Mouse (Mus musculus) embryonic facial prominence, embryonic 13.5 days (tissue): ENCODE data around the gene Fkbp11. TPM values are rescaled to one million over a fixed set of nuclear protein-coding genes. Genes with fewer than 3 reads are reported as not detected.

Experiments
- ATAC-seq: fragments of 200-750 bp; cut with Nextera tagmentation; 2 replicates; pipeline ENCODE4 v1.8.0; 2017; ENCODE audit warnings: low read depth; ENCODE audit not compliant: insufficient number of reproducible peaks, insufficient read depth, low FRiP score, low TSS enrichment
- H3K27ac ChIP-seq: fragments of 300-500 bp; sonication (generic); 2 replicates; pipeline ENCODE4 v1.5.1; 2015; ENCODE audit warnings: moderate library complexity, mild to moderate bottlenecking, inconsistent platforms
- H3K27me3 ChIP-seq: fragments of 300-500 bp; sonication (generic); 2 replicates; pipeline ENCODE4 v1.6.1; 2015; ENCODE audit warnings: mild to moderate bottlenecking, inconsistent platforms
- H3K36me3 ChIP-seq: fragments of 300-500 bp; sonication (generic); 2 replicates; pipeline ENCODE4 v1.6.1; 2015; ENCODE audit warnings: mild to moderate bottlenecking, inconsistent platforms
- H3K4me1 ChIP-seq: fragments of 300-500 bp; sonication (generic); 2 replicates; pipeline ENCODE4 v1.6.1; 2015; ENCODE audit warnings: inconsistent platforms
- H3K4me2 ChIP-seq: fragments of 300-500 bp; sonication (generic); 2 replicates; pipeline ENCODE4 v1.6.1; 2015; ENCODE audit warnings: moderate library complexity, mild to moderate bottlenecking, inconsistent platforms
- H3K4me3 ChIP-seq: fragments of 300-500 bp; sonication (generic); 2 replicates; pipeline ENCODE4 v1.5.1; 2015; ENCODE audit warnings: mild to moderate bottlenecking, inconsistent platforms
- H3K9ac ChIP-seq: fragments of 300-500 bp; sonication (generic); 2 replicates; pipeline ENCODE4 v1.6.1; 2015; ENCODE audit warnings: mild to moderate bottlenecking, inconsistent platforms
- H3K9me3 ChIP-seq: fragments of 300-500 bp; sonication (generic); 2 replicates; pipeline ENCODE4 v1.6.1; 2016; ENCODE audit warnings: inconsistent platforms
- WGBS: fragments of 180-500 bp; shearing (Covaris S2); methylation state at CpG from one replicate; pipeline ENCODE4 v1.1.7; 2015; ENCODE audit warnings: mixed read lengths; 5-methylcytosine and 5-hydroxymethylcytosine counted together
- polyA plus RNA-seq: library from polyadenylated mRNA; unstranded; fragments of >200 nt; fragmentation: Nextera tagmentation; extraction: Ambion mirVana; gene quantifications from 2 replicates; pipeline ENCODE4 v1.2.1, GENCODE M21; 2015

Fkbp11 gene
- polyA plus RNA-seq, 1 experiment from 2014 or later, result 48.3 TPM

DNA sequence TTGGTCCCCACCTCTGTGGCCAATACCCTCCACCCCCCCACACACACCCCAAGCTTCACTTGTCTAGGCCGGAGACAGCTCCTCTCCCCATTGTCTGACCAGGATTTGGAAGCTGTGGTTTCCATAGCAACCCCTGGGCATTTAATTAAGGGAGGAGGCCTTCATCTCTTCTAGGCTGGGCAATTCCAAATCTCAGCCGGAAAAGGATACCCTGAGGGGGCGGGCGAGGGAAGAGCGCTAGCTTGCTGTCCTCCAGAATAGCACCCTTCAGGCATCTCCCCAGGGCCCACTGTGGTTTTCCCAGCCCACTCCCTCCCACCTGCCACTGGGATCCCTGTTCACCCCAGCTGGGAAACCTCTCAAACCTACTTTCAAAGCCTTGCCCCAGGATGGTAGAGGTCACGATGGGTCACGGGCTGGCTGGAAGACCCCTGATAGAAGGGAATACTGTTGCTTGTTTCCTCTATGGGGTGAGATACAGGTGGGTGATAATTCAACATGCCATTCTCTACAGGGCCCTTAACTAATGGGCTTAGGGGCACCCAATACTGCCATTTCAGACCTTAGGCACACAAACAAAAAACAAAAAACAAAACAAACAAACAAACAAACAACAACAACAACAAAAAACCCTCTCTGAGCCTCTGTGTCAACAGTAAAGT lies 36.4 kb downstream of the Fkbp11 start:
- Histone ChIP-seq H3K9ac (no peak overlapping the region), H3K36me3 (no peaks in the 10 kb centered on the region), H3K27ac (no peak overlapping the region), H3K27me3 (no peaks in the 10 kb centered on the region), H3K4me3 (no peak overlapping the region), H3K9me3 (no peaks in the 10 kb centered on the region), H3K4me1 (peaks cover 12% of the 10 kb centered on the region), H3K4me2 (no peak overlapping the region)
- ATAC-seq, result no peak
- WGBS, result 18% methylated on average over 7 of the region's 7 CpGs

DNA sequence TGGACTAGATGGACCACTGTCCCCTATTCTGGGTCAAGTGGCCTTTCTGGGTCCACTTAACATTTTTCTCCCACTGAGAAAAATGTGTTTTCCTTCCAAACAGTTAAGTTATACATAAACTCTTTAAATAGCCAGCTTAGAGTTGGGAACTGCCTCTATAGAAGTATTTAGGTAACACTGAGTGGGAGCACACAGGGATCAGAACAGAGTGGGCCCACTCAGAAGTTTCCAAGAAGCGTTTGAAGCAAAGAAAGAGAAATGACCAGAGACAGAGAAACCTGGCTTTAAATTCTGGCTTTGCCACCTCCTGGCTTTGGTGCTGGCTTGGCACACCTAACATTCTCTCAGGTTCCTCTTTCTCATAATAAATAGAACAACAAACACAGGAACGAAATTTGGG lies 38.3 kb downstream of the Fkbp11 start:
- 81% methylated on average over 2 of the region's 2 CpGs for WGBS
- Histone ChIP-seq H3K9ac (no peak overlapping the region), H3K36me3 (no peaks in the 10 kb centered on the region), H3K4me2 (no peak overlapping the region), H3K4me1 (peaks cover 12% of the 10 kb centered on the region), H3K27ac (no peak overlapping the region), H3K4me3 (no peak overlapping the region), H3K27me3 (no peaks in the 10 kb centered on the region), H3K9me3 (no peaks in the 10 kb centered on the region)
- no peak for ATAC-seq

DNA sequence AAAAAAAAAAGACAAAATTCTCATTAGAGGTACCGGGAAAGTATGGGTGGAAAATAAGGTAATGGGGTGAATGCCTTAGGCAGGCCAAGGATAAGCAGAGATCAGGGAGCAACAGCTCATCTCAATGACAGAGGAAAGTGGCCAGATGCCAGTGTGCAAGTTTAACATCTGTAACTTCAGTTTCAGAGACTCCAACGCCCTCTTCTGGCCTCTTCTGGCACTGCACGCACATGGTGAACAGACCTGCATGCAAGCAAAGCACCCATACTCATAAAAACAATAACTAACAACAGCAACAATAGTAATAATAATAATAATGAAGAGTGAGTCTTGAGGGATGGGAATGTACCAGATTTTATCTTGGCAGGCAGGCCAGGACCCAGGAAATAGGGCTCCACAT lies 42.1 kb downstream of the Fkbp11 start:
- Histone ChIP-seq H3K4me2 (no peak overlapping the region), H3K4me3 (no peak overlapping the region), H3K27ac (no peak overlapping the region), H3K4me1 (no peaks in the 10 kb centered on the region), H3K36me3 (no peaks in the 10 kb centered on the region), H3K9me3 (no peaks in the 10 kb centered on the region), H3K27me3 (no peaks in the 10 kb centered on the region; the same call in 1 of the 2 replicates), H3K9ac (no peak overlapping the region)
- no peak for ATAC-seq
- WGBS, result 68% methylated on average over 3 of the region's 3 CpGs

DNA sequence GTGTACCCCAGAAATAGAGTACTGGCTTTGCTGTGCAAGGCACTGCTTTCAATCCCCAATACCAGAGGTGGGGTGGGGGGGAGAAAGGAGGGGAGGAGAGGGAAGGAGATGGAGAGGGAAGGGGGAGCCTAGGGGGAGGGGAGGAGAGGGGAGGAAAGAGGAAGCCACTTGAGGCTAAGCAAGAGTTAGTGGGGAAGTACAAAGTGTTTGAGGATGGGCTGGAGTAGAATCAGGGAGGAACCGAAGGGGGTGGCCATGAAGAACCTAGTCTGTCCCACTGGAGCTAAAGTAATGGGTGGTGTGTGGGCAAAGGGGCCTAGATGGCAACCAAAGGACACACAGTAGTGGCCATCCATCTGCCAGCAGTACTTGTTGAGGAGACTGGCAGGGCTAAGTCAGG lies 44.3 kb downstream of the Fkbp11 start:
- H3K4me3 ChIP-seq, result no peak overlapping the region
- ATAC-seq, result no peak
- H3K36me3 ChIP-seq, result no peaks in the 10 kb centered on the region
- H3K9ac ChIP-seq, result no peak overlapping the region
- 79% methylated on average over 1 of the region's 1 CpGs for WGBS
- no peaks in the 10 kb centered on the region for H3K4me1 ChIP-seq
- no peaks in the 10 kb centered on the region for H3K9me3 ChIP-seq
- H3K4me2 ChIP-seq, result no peak overlapping the region
- H3K27me3 ChIP-seq, result peaks cover 4% of the 10 kb centered on the region
- H3K27ac ChIP-seq, result no peak overlapping the region

DNA sequence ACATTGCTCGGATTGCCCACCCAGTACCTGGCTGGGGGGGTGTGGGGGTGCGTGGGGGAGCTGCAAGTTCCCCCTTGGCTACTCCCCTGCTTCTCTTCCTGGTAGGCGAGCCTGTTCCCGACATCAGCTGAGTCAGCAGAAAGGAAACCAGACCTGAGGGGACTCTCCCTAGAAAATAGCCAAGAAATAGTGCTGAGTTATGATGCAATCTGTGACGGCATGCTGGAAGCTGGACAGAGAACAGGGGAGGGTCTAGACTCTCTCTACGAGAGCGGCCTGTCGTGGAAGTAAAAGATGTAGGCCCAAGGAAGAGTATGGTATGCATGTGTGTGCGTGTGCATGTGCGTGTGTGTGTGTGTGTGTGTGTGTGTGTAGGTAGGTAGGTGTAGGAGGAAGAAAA lies 44.8 kb downstream of the Fkbp11 start:
- Histone ChIP-seq H3K9ac (no peak overlapping the region), H3K4me2 (no peak overlapping the region), H3K4me1 (no peaks in the 10 kb centered on the region), H3K27ac (no peak overlapping the region), H3K27me3 (peaks cover 10% of the 10 kb centered on the region), H3K9me3 (no peaks in the 10 kb centered on the region), H3K36me3 (no peaks in the 10 kb centered on the region), H3K4me3 (no peak overlapping the region)
- no peak for ATAC-seq
- 63% methylated on average over 10 of the region's 10 CpGs for WGBS

DNA sequence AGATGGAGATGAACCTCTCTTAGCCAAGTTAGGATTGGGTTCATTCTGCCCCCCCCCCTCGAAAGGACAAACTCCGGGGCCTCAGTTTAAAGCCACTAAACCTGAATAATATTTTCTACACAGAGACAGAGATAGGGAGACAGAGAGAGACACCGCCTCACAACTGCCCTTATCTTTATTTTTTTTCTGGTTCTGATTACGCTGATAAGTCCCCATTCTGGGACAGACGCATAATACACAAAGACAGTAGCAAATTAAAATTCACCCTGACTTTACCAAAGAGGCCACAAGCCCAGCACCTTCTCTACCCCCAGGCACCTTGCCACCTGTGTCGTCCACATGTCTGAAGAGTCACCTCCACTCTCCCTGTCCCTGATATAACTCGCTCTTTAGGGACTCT lies 46.4 kb downstream of the Fkbp11 start:
- no peak overlapping the region for H3K4me2 ChIP-seq

DNA sequence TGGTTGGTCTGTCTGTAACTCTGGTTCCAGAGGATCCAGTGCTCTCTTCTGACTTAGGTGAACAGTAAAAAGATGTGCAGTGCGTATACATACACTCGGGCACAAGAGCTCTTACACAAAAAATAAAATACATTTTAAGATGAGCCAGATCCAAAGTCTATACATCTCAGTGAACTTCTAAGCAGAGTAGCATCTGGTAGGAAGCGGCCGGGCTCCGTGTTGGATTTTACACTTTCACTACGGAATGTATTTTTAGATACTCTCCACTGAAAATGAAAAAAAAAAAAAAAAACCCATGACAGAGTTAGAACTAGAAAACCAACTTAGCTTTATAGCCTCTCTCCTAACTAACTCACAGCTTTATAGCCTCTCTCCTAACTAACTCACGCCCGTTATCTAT lies 47.3 kb downstream of the Fkbp11 start:
- 90% methylated on average over 8 of the region's 8 CpGs for WGBS

More for the DNA sequence above, 46.4 kb downstream of the Fkbp11 start:
- H3K4me3 ChIP-seq, result no peak overlapping the region
- peaks cover 25% of the 10 kb centered on the region for H3K27me3 ChIP-seq
- no peak overlapping the region for H3K9ac ChIP-seq
- H3K36me3 ChIP-seq, result no peaks in the 10 kb centered on the region
- ATAC-seq, result no peak
- H3K4me1 ChIP-seq, result peaks cover 7% of the 10 kb centered on the region
- no peak overlapping the region for H3K27ac ChIP-seq
- 78% methylated on average over 7 of the region's 7 CpGs for WGBS
- no peaks in the 10 kb centered on the region for H3K9me3 ChIP-seq

DNA sequence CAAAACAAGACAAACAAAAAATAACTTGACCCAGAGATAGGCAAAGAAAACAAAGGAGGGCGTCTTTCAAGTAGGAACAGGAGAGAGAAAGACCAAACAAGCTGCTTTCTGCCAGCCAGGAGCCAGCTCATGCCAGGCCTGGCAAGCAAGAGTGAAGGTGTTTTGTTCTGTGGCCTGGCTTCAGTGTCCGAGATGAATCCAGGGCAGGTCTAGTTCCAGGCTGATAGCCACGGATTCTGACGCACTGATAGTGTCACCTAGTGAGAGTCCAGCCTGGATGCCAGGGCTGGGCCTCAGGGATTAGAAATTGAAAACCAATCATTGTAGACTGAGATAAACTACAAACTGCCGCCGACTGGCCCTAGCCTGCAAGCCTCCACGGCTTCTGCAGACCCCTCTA lies 50.0 kb downstream of the Fkbp11 start:
- H3K4me1 ChIP-seq, result peaks cover 22% of the 10 kb centered on the region
- H3K9ac ChIP-seq, result no peak overlapping the region
- H3K27me3 ChIP-seq, result peaks cover 59% of the 10 kb centered on the region
- H3K4me2 ChIP-seq, result no peak overlapping the region; the same call in 1 of the 2 replicates
- H3K4me3 ChIP-seq, result no peak overlapping the region
- H3K27ac ChIP-seq, result no peak overlapping the region
- H3K36me3 ChIP-seq, result no peaks in the 10 kb centered on the region
- no peaks in the 10 kb centered on the region for H3K9me3 ChIP-seq
- WGBS, result 68% methylated on average over 7 of the region's 7 CpGs
- no peak for ATAC-seq

More for the DNA sequence above, 47.3 kb downstream of the Fkbp11 start:
- peaks cover 35% of the 10 kb centered on the region for H3K27me3 ChIP-seq
- H3K27ac ChIP-seq, result no peak overlapping the region
- ATAC-seq, result no peak
- H3K36me3 ChIP-seq, result no peaks in the 10 kb centered on the region
- no peak overlapping the region for H3K4me3 ChIP-seq
- H3K9me3 ChIP-seq, result no peaks in the 10 kb centered on the region
- peaks cover 16% of the 10 kb centered on the region for H3K4me1 ChIP-seq
- H3K9ac ChIP-seq, result no peak overlapping the region
- H3K4me2 ChIP-seq, result no peak overlapping the region

DNA sequence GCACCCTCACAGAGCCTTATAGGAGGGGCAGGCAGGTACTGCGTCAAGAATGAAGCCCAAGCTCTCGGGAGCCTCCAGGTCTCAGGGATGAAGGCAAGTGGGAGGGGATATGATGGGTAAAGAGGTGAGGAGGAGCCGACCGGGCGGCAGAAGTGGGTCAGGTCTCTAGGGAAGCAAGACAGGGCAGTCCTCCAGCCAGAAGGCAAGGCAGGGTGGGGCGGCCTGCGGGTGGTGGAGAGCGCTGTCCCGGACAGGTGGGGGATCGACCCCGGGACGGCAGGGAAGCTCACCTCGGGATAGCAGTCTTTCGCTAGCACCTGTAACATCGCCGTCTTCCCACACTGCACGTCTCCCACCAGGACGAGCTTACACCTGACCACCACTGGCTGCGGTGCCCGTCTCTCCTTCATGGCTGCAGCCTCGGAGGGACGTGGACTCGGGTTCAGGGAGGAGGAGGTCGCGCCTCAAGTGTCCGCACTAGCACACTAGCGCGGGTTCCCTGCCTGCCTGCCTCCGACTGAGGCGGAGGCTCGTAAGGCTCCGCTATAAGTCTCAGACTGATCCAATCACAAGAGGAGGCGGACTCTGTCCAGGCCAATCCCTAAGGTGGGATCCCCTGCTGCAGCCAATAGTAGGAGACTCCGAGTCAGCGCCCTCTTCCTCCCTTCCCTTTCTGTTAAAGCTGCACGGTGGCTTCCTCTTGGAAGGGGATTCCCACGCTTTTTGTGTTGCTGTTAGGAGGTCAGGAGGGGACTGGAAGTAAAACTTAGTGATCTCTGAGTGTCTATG lies 50.9 kb downstream of the Fkbp11 start, which contains the start of gene Rnd1:
Gene Rnd1 (minus strand): TSS at position 522 of the 789 bp plus-strand sequence.
- whole genome bisulfite sequencing, result under 1% methylated on average over 37 of the region's 37 CpGs
- H3K36me3 ChIP-seq, result no peaks in the 10 kb centered on the region
- H3K27me3 ChIP-seq, result peaks cover 62% of the 10 kb centered on the region
- peak within 1 kb of the TSS; percentile 80 for H3K4me2 ChIP-seq
- 0 out of 2 replicates have a peak within 1 kb of the TSS, but pooled peaks have one; percentile 40 for H3K9ac ChIP-seq
- H3K4me1 ChIP-seq, result peaks cover 22% of the 10 kb centered on the region
- H3K9me3 ChIP-seq, result no peaks in the 10 kb centered on the region
- ATAC-seq, result peak; percentile 86
- no peak within 1 kb of the TSS for H3K27ac ChIP-seq
- H3K4me3 ChIP-seq, result peak within 1 kb of the TSS; percentile 42

DNA sequence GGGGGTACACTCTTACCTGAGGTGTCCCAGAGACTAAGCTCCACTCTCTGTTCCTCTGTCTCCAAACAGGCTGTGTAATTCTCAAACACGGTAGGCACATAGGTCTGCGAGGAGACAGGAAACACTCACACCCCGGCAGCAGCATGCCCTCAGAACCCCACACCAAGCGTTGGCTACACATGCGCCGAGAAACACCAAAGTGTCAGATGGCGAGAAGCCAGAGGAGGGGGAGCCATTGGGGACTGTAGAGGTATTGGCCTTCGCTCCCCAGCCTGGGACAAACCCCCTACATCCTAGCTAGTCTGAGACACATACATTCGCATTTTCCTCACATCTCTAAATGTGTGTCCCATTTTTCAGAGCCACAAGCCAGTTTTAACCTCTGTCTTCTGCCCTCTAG lies 51.5 kb downstream of the Fkbp11 start:
- Histone ChIP-seq H3K36me3 (no peaks in the 10 kb centered on the region), H3K27me3 (peaks cover 62% of the 10 kb centered on the region), H3K9me3 (no peaks in the 10 kb centered on the region), H3K9ac (no peak overlapping the region), H3K27ac (no peak overlapping the region), H3K4me2 (peak overlapping the region; percentile 80), H3K4me1 (peaks cover 22% of the 10 kb centered on the region), H3K4me3 (peak overlapping the region; percentile 42)
- ATAC-seq, result no peak
- 4% methylated on average over 9 of the region's 9 CpGs for WGBS

DNA sequence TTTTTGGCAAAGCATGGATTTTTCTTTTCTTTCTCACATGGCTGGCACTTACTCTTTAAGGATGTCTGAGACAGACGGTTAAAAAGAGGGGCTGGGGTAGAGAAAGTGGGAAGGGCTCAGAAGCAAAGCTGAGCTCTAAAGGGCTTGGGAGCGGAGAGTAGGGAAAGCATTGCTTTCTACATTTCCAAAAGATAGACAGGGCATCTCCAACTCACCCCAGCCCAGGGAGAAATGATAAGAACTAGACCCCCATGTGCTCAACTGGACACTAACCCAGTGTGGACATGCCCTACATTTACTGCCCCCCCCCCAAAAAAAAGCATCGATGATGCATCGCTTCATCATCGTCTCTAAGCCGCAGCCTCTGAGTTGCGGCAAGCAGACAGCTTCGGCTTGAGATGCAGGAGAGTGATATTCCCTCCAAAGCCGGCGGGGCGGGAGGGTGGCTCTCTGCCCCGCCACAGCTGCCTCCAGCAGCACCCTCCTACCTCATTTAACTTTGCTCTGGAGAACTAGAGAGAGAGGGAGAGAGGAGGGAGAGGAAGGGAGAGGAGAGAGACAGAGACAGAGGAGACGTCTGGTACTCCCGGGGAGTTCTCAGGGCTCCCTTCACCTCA lies 52.3 kb downstream of the Fkbp11 start:
- no peak for ATAC-seq
- WGBS, result 9% methylated on average over 14 of the region's 14 CpGs
- Histone ChIP-seq H3K9ac (peak overlapping the region; percentile 46; the same call in 1 of the 2 replicates), H3K9me3 (no peaks in the 10 kb centered on the region), H3K4me2 (peak overlapping the region; percentile 38), H3K4me3 (peak overlapping the region; percentile 22; the same call in 1 of the 2 replicates), H3K36me3 (no peaks in the 10 kb centered on the region), H3K27ac (no peak overlapping the region), H3K4me1 (peaks cover 22% of the 10 kb centered on the region), H3K27me3 (peaks cover 62% of the 10 kb centered on the region)
